Mouse (Mus musculus) liver, embryonic 14.5 days (tissue): ENCODE results near the gene Prep.

Source experiments
- CTCF ChIP-seq: IDR thresholded peaks from 2 replicates; pipeline ENCODE4 v1.5.1; 2016; ENCODE audit warnings: antibody characterized with exemption, low read depth, control low read depth
- EP300 ChIP-seq: IDR thresholded peaks from 2 replicates; pipeline ENCODE4 v1.6.1; 2016; ENCODE audit warnings: antibody characterized with exemption, low read depth

DNA sequence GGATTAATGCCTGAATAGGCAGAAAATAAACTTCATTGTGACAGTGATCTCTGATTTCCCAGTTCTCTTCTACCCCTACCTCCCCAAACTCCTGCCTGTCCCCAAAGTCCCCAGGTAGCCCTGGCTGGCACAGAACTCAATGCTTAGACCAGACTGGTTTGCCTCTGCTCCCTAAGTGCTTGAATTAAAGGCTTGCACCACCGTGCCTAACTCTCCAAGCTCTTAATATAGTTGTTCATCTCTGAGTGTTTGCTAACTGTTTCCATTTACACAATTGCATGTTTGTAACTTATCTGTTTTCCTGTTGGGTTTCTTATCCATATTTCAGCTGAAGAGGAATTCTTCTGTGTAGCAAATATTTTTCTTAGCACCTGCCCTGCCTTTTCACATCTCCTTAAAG, 6.2 kb upstream of the Prep start:
- no peak for TF ChIP-seq CTCF
- TF ChIP-seq EP300, result no peak
